ENCODE assay signal across 14 mouse cellular contexts in genomic region chr3:39109756-39110392, GRCm38 (mm10).
DNase-seq lines count a peak whose midpoint lies in the region; ATAC-seq lines count a peak whose summit lies in the region.
"Had no signal": no experiment of that assay in that cellular context is flagged by ENCODE, and none has a peak within 500 bp of the region (broad histone marks: within the 10 kb centered on the region; RNA-seq: fewer than 3 reads in every experiment).

No protein-coding gene starts in this region.

- no peak overlapping the region for H3K27ac ChIP-seq in forebrain, embryonic 13.5 days
- H3K27ac ChIP-seq in forebrain, embryonic 10.5 days: no peak overlapping the region
- H3K27ac ChIP-seq: liver, embryonic 13.5 days had no signal

- DNase-seq in forebrain, embryonic 10.5 days (ENCODE audit: extremely low spot score, low spot score): no peak
- peak; percentile 11 to 13 for DNase-seq in layer of hippocampus, adult 8-10 months (ENCODE audit: low spot score in 2 of 2)
- DNase-seq in layer of hippocampus, postnatal 36 days: no peak
- peak; percentile 11 for DNase-seq in right cerebral cortex, postnatal 25 days
- no peak for DNase-seq in right cerebral cortex, adult 18-20 months
- DNase-seq in embryo, embryonic 10.5 days (ENCODE audit: low spot score): no peak
- no peak for DNase-seq in thymus, postnatal 25 days
- DNase-seq: cerebellum, adult 2 months; heart, adult 11 months; liver, embryonic 13.5 days; lung, postnatal 10 days had no signal

- H3K4me1 ChIP-seq in forebrain, embryonic 13.5 days: no peaks in the 10 kb centered on the region
- H3K4me1 ChIP-seq in forebrain, embryonic 10.5 days: no peaks in the 10 kb centered on the region
- H3K4me1 ChIP-seq: liver, embryonic 13.5 days had no signal

- no peaks in the 10 kb centered on the region for H3K36me3 ChIP-seq in forebrain, embryonic 13.5 days (ENCODE audit: poor library complexity, severe bottlenecking)
- no peaks in the 10 kb centered on the region for H3K36me3 ChIP-seq in forebrain, embryonic 10.5 days (replicated peaks)
- H3K36me3 ChIP-seq: liver, embryonic 13.5 days had no signal

- H3K4me2 ChIP-seq in forebrain, embryonic 13.5 days: no peak overlapping the region
- H3K4me2 ChIP-seq: liver, embryonic 13.5 days; midbrain, embryonic 11.5 days had no signal

- peak; percentile 38; the same call in 1 of the 2 replicates for ATAC-seq in forebrain, embryonic 13.5 days

- 73% methylated on average over 5 of the region's 5 CpGs for WGBS in forebrain, embryonic 13.5 days
- 86% methylated on average over 5 of the region's 5 CpGs for WGBS in forebrain, embryonic 10.5 days

- H3K9me3 ChIP-seq in forebrain, embryonic 13.5 days (replicated peaks): no peaks in the 10 kb centered on the region
- no peaks in the 10 kb centered on the region for H3K9me3 ChIP-seq in forebrain, embryonic 10.5 days
- H3K9me3 ChIP-seq: liver, embryonic 13.5 days had no signal

- H3K9ac ChIP-seq in forebrain, embryonic 13.5 days: no peak overlapping the region
- H3K9ac ChIP-seq: liver, embryonic 13.5 days had no signal

- H3K27me3 ChIP-seq in forebrain, embryonic 13.5 days: no peaks in the 10 kb centered on the region
- no peaks in the 10 kb centered on the region for H3K27me3 ChIP-seq in forebrain, embryonic 10.5 days (ENCODE audit: poor library complexity, severe bottlenecking)
- H3K27me3 ChIP-seq: liver, embryonic 13.5 days had no signal

- no peak overlapping the region for H3K4me3 ChIP-seq in forebrain, embryonic 13.5 days
- no peak overlapping the region for H3K4me3 ChIP-seq in forebrain, embryonic 10.5 days
- H3K4me3 ChIP-seq: liver, embryonic 13.5 days; myocyte had no signal

Comparison
In these comparisons a context has a peak if more than half of its experiments do, and no peak if none do; other contexts are left out.
1. DNase-seq: peak in layer of hippocampus, adult 8-10 months (2 of 2) and right cerebral cortex, postnatal 25 days (single experiment); none in forebrain, embryonic 10.5 days (single experiment), layer of hippocampus, postnatal 36 days (0 of 2), right cerebral cortex, adult 18-20 months (single experiment), embryo, embryonic 10.5 days (single experiment) and thymus, postnatal 25 days (single experiment).